Mouse (Mus musculus): Measurements from ENCODE around the gene Myo1e. TPM values are rescaled to one million over a fixed set of nuclear protein-coding genes. Genes with fewer than 3 reads are reported as not detected.

Myo1e gene
- polyA plus RNA-seq, 1 experiment from 2014 or later: 10.7 TPM

DNA sequence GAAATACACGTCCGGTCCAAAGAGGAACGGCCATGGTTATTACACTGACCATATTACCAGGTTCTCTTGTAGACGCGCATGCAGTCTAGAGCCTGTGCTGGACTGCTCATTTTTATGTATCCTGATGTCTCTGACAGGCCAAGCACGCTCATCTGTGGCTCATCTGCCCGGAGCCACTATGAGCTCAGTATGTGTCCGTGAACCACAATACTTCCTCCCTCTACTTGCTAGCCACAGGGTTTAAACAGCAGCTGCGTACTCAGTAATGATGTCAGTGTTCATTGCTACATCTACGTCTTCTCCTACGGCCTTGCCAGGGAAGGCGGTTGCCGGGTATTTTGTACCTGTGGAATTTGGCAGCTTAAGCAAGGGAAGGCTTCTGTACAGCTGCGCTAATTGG lies 4.5 kb downstream of the Myo1e start:
- H3K9me3 ChIP-seq (ENCODE audit: control insufficient read depth, low read length): no peaks in the 10 kb centered on the region
- H3K27me3 ChIP-seq (ENCODE audit: control insufficient read depth, insufficient read depth, low read length): no peaks in the 10 kb centered on the region
- no peak overlapping the region for H3K4me2 ChIP-seq (ENCODE audit: low read depth)
- no peak for ATAC-seq (ENCODE audit: insufficient read depth, low FRiP score, low TSS enrichment)
- no peak overlapping the region for H3K4me3 ChIP-seq (ENCODE audit: low read depth, low read length)
- H3K4me1 ChIP-seq (ENCODE audit: control insufficient read depth, insufficient read depth, low read length): peaks cover 3% of the 10 kb centered on the region; the same call in 1 of the 2 replicates
- no peak overlapping the region for H3K9ac ChIP-seq (ENCODE audit: low read length)
- no peak for DNase-seq (ENCODE audit: low spot score)
- H3K36me3 ChIP-seq (ENCODE audit: control insufficient read depth, insufficient read depth, low read length): no peaks in the 10 kb centered on the region
- 87% methylated on average over 14 of the region's 14 CpGs for WGBS
- no peak overlapping the region for H3K27ac ChIP-seq (ENCODE audit: low read depth, low read length)

DNA sequence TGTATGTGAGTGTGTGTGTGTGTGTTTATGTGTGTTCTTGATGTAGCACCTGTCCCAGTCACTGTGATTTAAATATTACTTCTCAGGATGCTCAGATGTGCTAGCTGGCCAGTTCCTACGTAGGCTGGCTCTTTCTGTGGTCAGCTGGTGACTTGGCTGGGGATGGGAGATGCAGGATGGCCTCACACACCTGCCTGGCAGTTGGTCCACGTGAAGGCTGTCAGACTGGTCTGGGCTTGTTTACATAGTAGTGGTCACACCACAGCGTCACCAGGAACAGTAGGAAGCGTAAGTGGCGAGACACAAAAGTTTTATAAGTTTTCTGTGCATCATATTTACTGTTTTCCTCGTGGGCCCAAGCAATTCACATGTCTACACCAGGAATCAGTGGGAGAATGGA lies 9.4 kb downstream of the Myo1e start:
- Histone ChIP-seq H3K4me3 (ENCODE audit: low read depth, low read length) (no peak overlapping the region), H3K9ac (ENCODE audit: low read length) (no peak overlapping the region), H3K27me3 (ENCODE audit: control insufficient read depth, insufficient read depth, low read length) (no peaks in the 10 kb centered on the region), H3K27ac (ENCODE audit: low read depth, low read length) (no peak overlapping the region; the same call in 1 of the 2 replicates), H3K36me3 (ENCODE audit: control insufficient read depth, insufficient read depth, low read length) (no peaks in the 10 kb centered on the region), H3K9me3 (ENCODE audit: control insufficient read depth, low read length) (no peaks in the 10 kb centered on the region), H3K4me1 (ENCODE audit: control insufficient read depth, insufficient read depth, low read length) (no peaks in the 10 kb centered on the region), H3K4me2 (ENCODE audit: low read depth) (no peak overlapping the region)
- ATAC-seq (ENCODE audit: insufficient read depth, low FRiP score, low TSS enrichment) (no peak), DNase-seq (ENCODE audit: low spot score) (no peak)
- 73% methylated on average over 6 of the region's 6 CpGs for WGBS

DNA sequence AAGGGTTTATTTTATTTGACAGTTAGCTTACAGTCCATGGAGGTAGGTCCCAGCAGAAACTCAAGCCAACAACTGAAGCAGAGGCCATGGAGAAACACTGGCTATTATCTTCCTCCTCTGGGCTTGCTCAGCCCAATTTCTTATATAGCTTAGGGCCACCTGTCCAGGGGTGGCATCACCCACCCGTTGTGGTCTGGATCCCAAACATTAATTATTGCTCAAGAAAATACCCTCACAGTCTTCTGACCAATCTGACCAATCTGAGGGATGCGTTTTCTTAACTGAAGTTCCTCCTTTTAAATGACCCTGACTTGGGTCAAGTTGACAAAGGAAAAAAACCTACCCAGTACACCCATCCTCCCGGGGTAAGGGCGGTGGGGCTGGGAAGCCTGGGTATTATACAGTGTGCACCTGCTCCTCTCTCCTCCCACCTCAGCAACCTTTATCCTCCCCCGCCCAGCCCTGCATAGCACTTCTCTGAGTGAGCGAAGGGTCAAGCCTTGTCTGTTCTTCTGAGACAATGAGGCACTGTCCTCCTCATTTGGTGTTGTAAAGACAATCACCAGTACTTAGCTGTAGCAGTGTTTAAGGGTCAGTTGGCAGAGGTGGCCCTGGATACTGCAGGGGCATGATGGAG lies 12.3 kb downstream of the Myo1e start:
- no peaks in the 10 kb centered on the region for H3K27me3 ChIP-seq (ENCODE audit: control insufficient read depth, insufficient read depth, low read length)
- DNase-seq (ENCODE audit: low spot score) (no peak), ATAC-seq (ENCODE audit: insufficient read depth, low FRiP score, low TSS enrichment) (no peak)
- no peaks in the 10 kb centered on the region for H3K4me1 ChIP-seq (ENCODE audit: control insufficient read depth, insufficient read depth, low read length)
- H3K9ac ChIP-seq (ENCODE audit: low read length): no peak overlapping the region
- no peaks in the 10 kb centered on the region for H3K36me3 ChIP-seq (ENCODE audit: control insufficient read depth, insufficient read depth, low read length)
- no peak overlapping the region for H3K4me3 ChIP-seq (ENCODE audit: low read depth, low read length)
- H3K27ac ChIP-seq (ENCODE audit: low read depth, low read length): no peak overlapping the region
- H3K9me3 ChIP-seq (ENCODE audit: control insufficient read depth, low read length): no peaks in the 10 kb centered on the region
- WGBS: 66% methylated on average over 6 of the region's 6 CpGs
- H3K4me2 ChIP-seq (ENCODE audit: low read depth): no peak overlapping the region

DNA sequence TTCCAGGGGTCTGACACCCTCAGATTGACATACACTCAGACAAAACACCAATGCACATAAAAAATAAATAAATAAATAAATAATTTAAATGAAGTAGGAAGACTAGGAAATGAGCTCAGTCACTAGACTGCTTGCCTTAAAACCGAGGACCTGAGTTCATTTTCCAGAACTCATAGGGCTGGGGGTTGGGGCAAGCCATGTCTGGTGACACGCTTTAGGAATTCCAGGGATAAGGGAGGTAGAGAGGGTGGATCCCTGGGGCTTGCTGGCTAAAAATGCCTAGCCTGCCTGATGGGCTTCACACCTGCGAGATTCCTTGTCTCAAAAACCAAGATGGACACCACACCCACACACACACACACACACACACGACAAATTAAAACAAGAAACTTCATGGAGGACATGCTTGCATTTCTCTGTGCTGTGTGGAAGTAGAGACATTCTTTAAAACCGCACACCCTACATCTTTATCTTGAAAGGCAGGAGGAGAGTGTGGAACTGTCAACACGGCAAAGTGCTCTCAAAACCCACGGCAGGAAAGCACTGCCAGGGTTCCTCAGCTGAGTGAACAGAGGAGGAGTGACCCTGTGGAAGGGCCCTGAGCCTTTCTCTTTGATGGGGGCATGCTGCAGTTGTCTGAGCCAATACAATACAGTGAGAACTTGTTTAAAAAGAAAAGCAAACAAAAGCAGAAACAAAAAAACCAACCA lies 13.5 kb downstream of the Myo1e start:
- no peak for DNase-seq (ENCODE audit: low spot score)
- 77% methylated on average over 7 of the region's 7 CpGs for WGBS
- no peaks in the 10 kb centered on the region for H3K36me3 ChIP-seq (ENCODE audit: control insufficient read depth, insufficient read depth, low read length)
- H3K9me3 ChIP-seq (ENCODE audit: control insufficient read depth, low read length): no peaks in the 10 kb centered on the region
- no peak for ATAC-seq (ENCODE audit: insufficient read depth, low FRiP score, low TSS enrichment)
- H3K27ac ChIP-seq (ENCODE audit: low read depth, low read length): no peak overlapping the region
- H3K4me1 ChIP-seq (ENCODE audit: control insufficient read depth, insufficient read depth, low read length): no peaks in the 10 kb centered on the region
- no peaks in the 10 kb centered on the region for H3K27me3 ChIP-seq (ENCODE audit: control insufficient read depth, insufficient read depth, low read length)
- H3K9ac ChIP-seq (ENCODE audit: low read length): no peak overlapping the region
- H3K4me3 ChIP-seq (ENCODE audit: low read depth, low read length): no peak overlapping the region
- H3K4me2 ChIP-seq (ENCODE audit: low read depth): no peak overlapping the region

DNA sequence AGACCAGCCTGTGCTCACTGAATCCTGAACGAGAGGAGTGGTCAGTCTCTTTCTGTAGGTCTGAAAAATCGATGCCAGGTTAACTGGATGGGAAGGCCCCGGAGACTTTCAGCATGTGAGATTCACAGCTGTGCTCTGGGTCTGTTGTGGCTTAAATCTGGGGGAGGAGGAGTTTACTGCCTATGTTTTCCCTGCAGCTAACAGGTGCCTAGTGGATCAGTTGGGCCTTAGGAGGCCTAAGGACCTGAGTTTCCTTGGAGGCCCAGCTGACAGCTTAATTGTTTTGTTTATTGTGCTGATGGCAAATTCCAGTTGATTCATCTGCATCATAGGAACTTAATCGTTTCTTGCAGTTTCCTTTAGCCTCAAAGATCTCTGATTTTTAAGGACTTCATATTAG lies 16.0 kb downstream of the Myo1e start:
- Histone ChIP-seq H3K4me1 (ENCODE audit: control insufficient read depth, insufficient read depth, low read length) (no peaks in the 10 kb centered on the region), H3K36me3 (ENCODE audit: control insufficient read depth, insufficient read depth, low read length) (no peaks in the 10 kb centered on the region), H3K27ac (ENCODE audit: low read depth, low read length) (no peak overlapping the region), H3K4me2 (ENCODE audit: low read depth) (no peak overlapping the region), H3K4me3 (ENCODE audit: low read depth, low read length) (no peak overlapping the region), H3K27me3 (ENCODE audit: control insufficient read depth, insufficient read depth, low read length) (no peaks in the 10 kb centered on the region), H3K9ac (ENCODE audit: low read length) (no peak overlapping the region), H3K9me3 (ENCODE audit: control insufficient read depth, low read length) (no peaks in the 10 kb centered on the region)
- WGBS: 87% methylated on average over 4 of the region's 4 CpGs
- DNase-seq (ENCODE audit: low spot score) (no peak), ATAC-seq (ENCODE audit: insufficient read depth, low FRiP score, low TSS enrichment) (no peak)

DNA sequence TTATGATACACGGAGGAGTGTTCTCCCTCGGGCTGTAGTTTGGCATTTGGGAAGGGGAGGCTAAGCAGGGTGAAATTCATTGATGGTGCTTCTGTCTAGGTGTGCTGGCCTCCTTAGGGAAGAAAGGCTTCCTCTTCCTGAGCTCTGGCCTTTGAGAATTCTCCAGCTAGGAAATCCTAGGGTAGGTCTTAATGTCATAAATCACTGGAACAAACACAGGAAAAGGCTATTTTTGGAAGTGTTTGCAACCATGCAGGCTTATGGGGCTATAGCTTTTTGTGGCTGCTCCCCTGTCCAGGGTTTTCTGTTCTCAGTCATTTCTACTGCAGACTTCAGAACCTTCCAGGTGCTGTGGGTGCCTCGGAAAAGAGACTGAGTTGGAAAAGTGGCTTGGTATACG lies 16.9 kb downstream of the Myo1e start:
- Histone ChIP-seq H3K4me3 (ENCODE audit: low read depth, low read length) (no peak overlapping the region), H3K9me3 (ENCODE audit: control insufficient read depth, low read length) (no peaks in the 10 kb centered on the region), H3K9ac (ENCODE audit: low read length) (no peak overlapping the region), H3K4me1 (ENCODE audit: control insufficient read depth, insufficient read depth, low read length) (no peaks in the 10 kb centered on the region), H3K27me3 (ENCODE audit: control insufficient read depth, insufficient read depth, low read length) (no peaks in the 10 kb centered on the region), H3K27ac (ENCODE audit: low read depth, low read length) (no peak overlapping the region), H3K36me3 (ENCODE audit: control insufficient read depth, insufficient read depth, low read length) (no peaks in the 10 kb centered on the region), H3K4me2 (ENCODE audit: low read depth) (no peak overlapping the region)
- no peak for DNase-seq (ENCODE audit: low spot score)
- ATAC-seq (ENCODE audit: insufficient read depth, low FRiP score, low TSS enrichment): no peak
- 81% methylated on average over 4 of the region's 4 CpGs for WGBS

DNA sequence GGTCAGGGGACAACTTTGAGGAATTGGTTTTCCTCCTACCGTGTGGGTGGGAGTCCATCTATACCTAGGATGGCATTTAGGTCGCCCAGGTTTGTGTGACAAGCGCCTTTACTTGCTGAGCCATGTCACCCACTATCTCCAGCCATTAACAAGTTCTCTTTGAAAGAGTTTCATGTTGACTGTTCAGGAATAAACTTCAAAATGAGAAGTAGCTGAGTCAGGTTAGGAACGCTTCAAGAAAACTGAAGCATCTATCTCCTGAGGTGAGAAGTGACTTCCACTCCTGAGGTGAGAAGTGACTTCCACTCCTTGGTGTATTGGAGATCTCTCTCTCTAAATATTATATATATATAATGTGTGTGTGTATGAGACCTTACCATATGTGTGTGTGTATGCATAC lies 19.2 kb downstream of the Myo1e start:
- H3K4me2 ChIP-seq (ENCODE audit: low read depth): no peak overlapping the region
- no peaks in the 10 kb centered on the region for H3K36me3 ChIP-seq (ENCODE audit: control insufficient read depth, insufficient read depth, low read length)
- no peaks in the 10 kb centered on the region for H3K9me3 ChIP-seq (ENCODE audit: control insufficient read depth, low read length)
- no peaks in the 10 kb centered on the region for H3K4me1 ChIP-seq (ENCODE audit: control insufficient read depth, insufficient read depth, low read length)
- no peaks in the 10 kb centered on the region for H3K27me3 ChIP-seq (ENCODE audit: control insufficient read depth, insufficient read depth, low read length)
- no peak for DNase-seq (ENCODE audit: low spot score)
- H3K27ac ChIP-seq (ENCODE audit: low read depth, low read length): no peak overlapping the region
- no peak for ATAC-seq (ENCODE audit: insufficient read depth, low FRiP score, low TSS enrichment)
- 96% methylated on average over 4 of the region's 4 CpGs for WGBS
- H3K9ac ChIP-seq (ENCODE audit: low read length): no peak overlapping the region
- no peak overlapping the region for H3K4me3 ChIP-seq (ENCODE audit: low read depth, low read length)

DNA sequence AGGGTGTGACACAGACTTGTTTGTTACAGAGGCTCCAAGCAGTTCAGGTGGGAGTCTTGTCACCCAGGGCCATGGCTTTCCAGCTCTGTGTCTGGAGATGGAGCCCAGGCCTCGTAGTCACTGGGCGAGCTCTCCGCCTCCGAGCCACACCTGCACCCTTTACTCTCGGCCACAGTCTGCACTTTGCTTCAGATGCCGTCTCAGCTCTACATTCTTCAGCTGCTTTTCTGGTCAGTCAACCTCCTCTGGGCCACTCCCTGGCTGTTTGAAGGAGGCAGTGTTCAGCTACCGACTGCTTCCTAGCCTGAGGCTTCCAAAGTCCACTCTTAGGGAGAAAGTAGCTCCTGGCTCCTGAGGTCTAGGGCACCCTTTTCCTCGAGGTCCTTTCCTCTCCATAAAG lies 22.7 kb downstream of the Myo1e start:
- Histone ChIP-seq H3K36me3 (ENCODE audit: control insufficient read depth, insufficient read depth, low read length) (no peaks in the 10 kb centered on the region), H3K9me3 (ENCODE audit: control insufficient read depth, low read length) (no peaks in the 10 kb centered on the region), H3K4me1 (ENCODE audit: control insufficient read depth, insufficient read depth, low read length) (no peaks in the 10 kb centered on the region), H3K4me2 (ENCODE audit: low read depth) (no peak overlapping the region), H3K4me3 (ENCODE audit: low read depth, low read length) (no peak overlapping the region), H3K27me3 (ENCODE audit: control insufficient read depth, insufficient read depth, low read length) (no peaks in the 10 kb centered on the region), H3K27ac (ENCODE audit: low read depth, low read length) (no peak overlapping the region), H3K9ac (ENCODE audit: low read length) (no peak overlapping the region)
- ATAC-seq (ENCODE audit: insufficient read depth, low FRiP score, low TSS enrichment) (no peak), DNase-seq (ENCODE audit: low spot score) (no peak)
- 70% methylated on average over 8 of the region's 8 CpGs for whole genome bisulfite sequencing
